Mouse (Mus musculus): Measurements from ENCODE around the gene Serping1.

DNA sequence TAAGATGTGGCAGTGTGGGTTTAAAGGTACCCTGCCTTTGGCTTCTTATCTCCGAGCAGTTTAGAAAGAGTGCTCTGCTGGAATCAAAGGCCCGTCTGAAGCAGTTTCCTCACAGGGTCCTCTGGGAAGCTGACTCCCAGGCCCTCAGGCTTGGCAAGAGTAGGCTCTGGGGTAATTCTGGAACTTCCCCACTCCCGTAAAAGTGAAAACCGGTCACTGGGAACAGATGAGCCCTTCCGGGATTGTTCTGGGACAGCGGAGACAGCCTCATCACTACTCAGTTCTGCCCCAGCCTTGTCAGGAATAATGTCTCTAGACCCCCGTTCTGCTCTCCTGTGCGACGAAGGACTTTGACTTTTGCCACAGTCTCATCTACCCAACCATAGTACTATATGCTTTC is 15.2 kb upstream of the Serping1 start:
- TF ChIP-seq CEBPB (IDR thresholded peaks at IDR 0.05; ENCODE audit: low read depth) (no peak), CTCF (IDR thresholded peaks at IDR 0.05; ENCODE audit: control insufficient read depth, insufficient read depth, insufficient read length) (no peak)
